Mouse (Mus musculus): ENCODE measurements around the gene Fshr. TPM values are rescaled to one million over a fixed set of nuclear protein-coding genes. Genes with fewer than 3 reads are reported as not detected.
"Not testable (repeated sequence)": the region's sequence is repeated elsewhere in the genome, so short reads cannot be mapped to it uniquely, and the experiment has no call there.

The Fshr gene
- total RNA-seq (2021) = not detected
- long read RNA-seq, experiment 1 = 0 reads
- long read RNA-seq, experiment 2 = 0 reads

GRCm38 (mm10) chr17:89200575-89200974 lies at the start of gene Fshr:
Fshr (minus strand) TSS chr17:89200675.
- DNase-seq (ENCODE audit: low spot score in 2 of 2) = no peak

GRCm38 (mm10) chr17:89202181-89202580 lies 1.7 kb upstream of the Fshr start:
- no peak for DNase-seq (ENCODE audit: low spot score in 2 of 2)

GRCm38 (mm10) chr17:89173545-89173944 lies 26.9 kb downstream of the Fshr start:
- no peak for DNase-seq (ENCODE audit: low spot score in 2 of 2)

- DNase-seq (ENCODE audit: low spot score in 2 of 2) = no peak
Observed at GRCm38 (mm10) chr17:89164773-89165172, 35.7 kb downstream of the Fshr start.

DNA sequence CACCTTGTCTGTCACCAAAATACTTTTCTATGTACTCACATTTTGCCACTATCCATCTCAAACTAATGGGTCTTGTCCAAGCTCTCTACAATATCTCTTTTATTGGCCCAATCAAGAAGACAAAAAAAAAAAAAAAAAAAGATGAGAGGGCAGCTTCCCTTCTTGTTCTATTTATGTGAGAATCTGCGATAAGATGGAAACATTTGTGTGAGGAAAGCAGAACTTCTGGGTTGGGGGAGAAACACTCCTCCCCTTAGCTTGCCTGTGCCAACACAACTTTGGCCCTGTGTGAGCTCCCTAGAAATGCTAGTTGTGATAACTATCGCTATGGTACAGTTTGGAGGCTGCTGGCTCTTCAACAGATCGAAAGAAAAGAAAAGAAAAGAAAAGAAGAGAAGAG lies 38.0 kb downstream of the Fshr start:
- no peak for DNase-seq (ENCODE audit: low spot score in 2 of 2)

DNA sequence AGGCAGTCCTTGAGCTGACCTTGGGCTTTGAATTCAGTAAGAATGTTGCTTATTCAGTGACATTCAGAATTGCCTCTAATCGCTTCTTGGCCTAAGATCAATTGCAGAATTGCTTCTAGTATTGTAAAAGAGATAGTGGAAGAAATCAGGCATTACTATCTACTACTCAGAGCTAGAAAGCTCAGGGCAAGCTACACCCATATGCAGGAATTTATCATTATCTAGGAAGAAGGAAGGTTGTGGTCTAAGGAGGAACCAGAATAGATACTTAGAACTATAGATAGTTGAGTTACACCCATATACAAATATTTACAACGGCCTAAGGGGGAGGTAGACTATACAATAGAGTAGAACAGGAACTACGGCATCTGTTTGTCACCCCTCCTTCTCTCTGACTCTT lies 41.1 kb downstream of the Fshr start:
- DNase-seq (ENCODE audit: low spot score in 2 of 2) = not testable (repeated sequence)

GRCm38 (mm10) chr17:89144806-89145205 lies 55.7 kb downstream of the Fshr start:
- no peak for DNase-seq (ENCODE audit: low spot score in 2 of 2)

- DNase-seq (ENCODE audit: low spot score in 2 of 2) = no peak
Observed at GRCm38 (mm10) chr17:89120023-89120422, 80.5 kb downstream of the Fshr start.

GRCm38 (mm10) chr17:89119250-89119649 lies 81.2 kb downstream of the Fshr start:
- DNase-seq (ENCODE audit: low spot score in 2 of 2) = no peak

DNA sequence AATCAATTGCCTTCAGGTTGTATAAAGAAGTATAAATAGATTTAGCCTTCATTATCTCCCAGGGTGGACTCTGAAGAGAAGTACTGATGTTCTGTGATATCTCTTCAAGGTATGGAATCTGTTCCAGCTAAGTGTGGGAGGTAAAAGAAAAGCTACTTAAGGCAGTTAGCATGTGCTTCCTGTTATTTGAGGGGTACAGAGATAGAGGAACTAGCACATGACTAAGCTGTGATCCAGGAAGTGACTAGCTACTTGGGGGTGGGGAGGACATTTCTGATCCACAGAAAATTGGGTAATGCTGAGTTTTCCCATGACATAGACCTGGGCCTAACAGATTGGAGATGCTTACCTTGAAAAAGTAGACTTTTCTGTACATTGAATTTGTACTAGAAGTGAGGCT lies 86.5 kb downstream of the Fshr start:
- DNase-seq (ENCODE audit: low spot score in 2 of 2) = no peak

- DNase-seq (ENCODE audit: low spot score in 2 of 2) = no peak
Observed at GRCm38 (mm10) chr17:89100719-89101350, 99.6 kb downstream of the Fshr start.

DNA sequence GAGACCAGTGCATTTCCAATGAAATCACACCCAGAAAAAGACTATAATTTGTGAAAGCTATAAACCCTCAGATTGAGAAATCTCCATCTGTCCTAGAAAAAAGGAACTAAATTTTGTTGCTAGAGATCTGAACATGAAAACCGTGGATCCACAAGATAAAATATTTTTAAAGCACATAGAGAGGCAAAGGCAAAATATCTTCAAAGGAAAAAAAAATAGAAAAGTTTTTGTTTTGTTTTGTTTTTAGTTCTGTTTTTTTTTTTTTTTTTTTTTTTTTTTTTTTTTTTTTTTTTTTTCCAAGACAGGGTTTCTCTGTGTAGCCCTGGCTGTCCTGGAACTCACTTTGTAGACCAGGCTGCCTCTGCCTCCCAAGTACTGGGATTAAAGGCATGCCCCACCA lies 100.7 kb downstream of the Fshr start:
- not testable (repeated sequence) for DNase-seq (ENCODE audit: low spot score in 2 of 2)

- DNase-seq (ENCODE audit: low spot score in 2 of 2) = no peak
Observed at GRCm38 (mm10) chr17:89089692-89090475, 110.6 kb downstream of the Fshr start.

DNA sequence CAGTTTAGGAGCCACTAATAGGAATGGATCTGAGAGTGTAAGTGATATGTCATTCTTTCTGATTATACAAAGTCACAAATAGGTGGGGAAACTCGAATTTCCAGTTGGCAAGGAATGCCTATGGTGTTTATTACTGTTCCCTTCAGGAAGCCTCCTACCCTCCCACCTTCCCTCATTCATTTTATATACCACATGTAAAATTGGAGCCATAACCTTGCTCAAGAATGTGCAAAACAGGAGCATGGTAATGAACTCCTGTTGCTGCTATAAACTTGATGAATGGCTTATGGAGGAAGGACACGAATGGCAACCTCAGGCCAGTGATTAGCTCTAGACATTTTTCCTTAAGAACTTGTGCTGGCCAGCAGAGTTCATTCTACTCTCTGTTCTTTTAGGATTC lies 117.6 kb downstream of the Fshr start:
- DNase-seq (ENCODE audit: low spot score in 2 of 2) = no peak

DNA sequence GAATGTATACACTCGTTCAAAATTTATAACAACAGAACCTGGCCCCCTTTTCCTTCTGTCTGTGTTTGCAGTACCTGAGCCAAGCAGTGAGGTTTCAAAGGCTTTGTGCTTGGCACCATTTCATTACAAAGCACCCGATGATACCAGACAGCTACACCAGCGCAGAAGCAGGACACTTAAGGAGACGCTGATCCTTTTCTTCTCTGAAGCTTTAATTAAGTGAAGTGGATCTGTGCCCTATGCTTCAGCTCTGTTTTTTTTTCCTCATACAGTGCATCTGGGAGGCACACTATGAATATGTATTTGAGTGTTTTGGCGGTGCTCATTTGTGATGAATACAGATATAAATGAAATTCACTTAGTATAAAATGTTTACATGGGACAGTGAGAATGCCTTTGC lies 120.8 kb downstream of the Fshr start:
- no peak for DNase-seq (ENCODE audit: low spot score in 2 of 2)

DNA sequence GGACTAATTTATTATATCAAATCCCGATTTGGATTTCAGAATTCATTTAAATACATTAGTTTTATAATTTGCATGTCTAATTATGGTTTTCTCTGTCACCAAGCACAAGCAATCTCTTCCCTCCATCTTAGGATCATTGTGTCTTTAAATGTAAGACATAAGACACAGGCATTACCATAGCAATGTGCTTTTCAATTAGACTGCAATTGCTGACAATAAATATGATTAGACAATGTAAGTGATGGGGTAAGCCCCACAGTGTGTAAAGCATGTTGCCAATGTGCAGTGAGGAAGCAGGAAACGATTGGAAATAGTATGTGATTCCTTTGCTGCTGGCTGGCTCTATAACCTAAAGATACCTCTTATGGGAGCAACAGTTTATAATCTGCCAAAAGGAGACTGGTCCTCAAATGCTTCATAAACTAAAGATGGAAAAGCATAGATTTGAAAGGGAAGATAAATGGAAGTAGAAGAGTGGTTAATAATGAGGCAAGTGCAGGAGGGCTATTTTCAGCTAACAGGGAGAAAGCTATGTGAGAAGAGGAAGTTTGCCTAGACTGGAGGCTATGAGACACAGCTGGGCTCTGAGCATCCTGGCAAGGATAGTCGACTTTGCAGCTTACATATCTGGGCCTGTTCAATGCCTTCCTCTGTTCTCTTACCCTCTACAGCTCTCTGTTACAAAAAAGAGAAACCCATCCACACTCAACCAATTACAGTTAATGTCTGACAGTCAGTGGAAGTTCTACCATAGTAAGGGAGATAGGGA lies 136.0 kb downstream of the Fshr start:
- DNase-seq (ENCODE audit: low spot score in 2 of 2) = no peak

DNA sequence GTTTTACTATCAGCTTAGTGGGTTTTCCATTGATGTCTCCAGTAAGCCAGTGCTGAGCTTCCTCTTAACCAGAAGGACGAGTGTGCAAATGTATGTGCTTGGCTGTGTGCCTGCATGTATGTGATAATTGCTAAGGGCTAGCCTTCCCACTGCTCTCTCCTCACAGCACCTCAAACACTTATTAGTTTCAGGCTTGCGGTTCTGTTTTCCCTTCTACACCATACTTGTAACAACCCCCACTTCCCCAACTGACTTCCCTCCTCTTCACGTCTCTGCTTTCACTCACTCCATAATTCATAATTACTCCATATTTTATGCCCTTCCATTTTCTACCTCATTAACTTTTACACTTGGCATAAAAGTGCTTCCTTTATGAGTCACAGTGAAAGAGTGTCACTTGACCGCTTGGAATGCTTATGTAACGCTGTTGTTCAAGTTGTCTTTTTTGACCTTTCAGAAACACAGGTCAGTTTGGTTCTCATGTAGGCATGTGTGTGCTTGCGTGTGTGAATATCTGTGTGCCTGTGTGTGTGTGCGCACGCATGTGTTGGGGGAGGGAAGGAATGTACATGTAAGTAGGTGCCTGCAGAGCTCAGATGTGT lies 138.0 kb downstream of the Fshr start:
- DNase-seq (ENCODE audit: low spot score in 2 of 2) = no peak

GRCm38 (mm10) chr17:89051031-89051563 lies 149.4 kb downstream of the Fshr start:
- DNase-seq (ENCODE audit: low spot score in 2 of 2) = no peak

DNA sequence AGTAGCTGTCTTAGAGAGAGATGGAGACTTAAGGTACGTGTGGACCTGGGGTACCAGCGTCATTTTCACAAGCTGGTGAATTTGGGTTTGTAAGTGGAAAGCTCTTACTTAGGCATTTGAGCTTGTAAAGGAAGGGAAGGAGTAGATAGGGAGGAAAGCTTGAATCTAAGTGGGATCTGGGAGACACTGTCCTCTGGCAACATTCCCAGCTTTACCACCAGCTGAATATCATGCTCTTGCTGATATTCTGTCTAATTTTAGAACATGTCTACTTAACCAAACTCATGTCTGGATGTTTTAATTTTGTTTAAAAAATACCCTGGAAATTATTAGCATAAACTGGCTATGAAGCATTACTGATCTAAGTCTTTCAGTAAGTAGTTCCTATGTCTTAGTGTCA lies 151.4 kb downstream of the Fshr start:
- DNase-seq (ENCODE audit: low spot score in 2 of 2) = no peak

GRCm38 (mm10) chr17:89046016-89046415 lies 154.5 kb downstream of the Fshr start:
- no peak for DNase-seq (ENCODE audit: low spot score in 2 of 2)

GRCm38 (mm10) chr17:89036723-89037122 lies 163.8 kb downstream of the Fshr start:
- no peak for DNase-seq (ENCODE audit: low spot score in 2 of 2)
